Mouse (Mus musculus) forebrain, embryonic 10.5 days (tissue): ENCODE results near the gene Grcc10. TPM values are rescaled to one million over a fixed set of nuclear protein-coding genes. Genes with fewer than 3 reads are reported as not detected.

ENCODE experiments used
- DNase-seq: peaks from one replicate; pipeline ENCODE4 v3.0.0-alpha.2; 2017; ENCODE audit warnings: low spot score; ENCODE audit errors: extremely low spot score
- H3K27ac ChIP-seq: fragments of 300-500 bp; sonication (generic); 2 replicates; pipeline ENCODE4 v1.5.1; 2016; ENCODE audit warnings: mild to moderate bottlenecking
- H3K27me3 ChIP-seq: fragments of 300-500 bp; sonication (generic); 2 replicates; pipeline ENCODE4 v1.6.1; 2016; ENCODE audit warnings: mild to moderate bottlenecking; ENCODE audit not compliant: poor library complexity, severe bottlenecking
- H3K36me3 ChIP-seq: fragments of 300-500 bp; sonication (generic); replicated peaks from 2 replicates; pipeline ENCODE4 v1.6.1; 2016; ENCODE audit warnings: mild to moderate bottlenecking, moderate library complexity
- H3K4me1 ChIP-seq: fragments of 300-500 bp; sonication (generic); 2 replicates; pipeline ENCODE4 v1.6.1; 2016
- H3K4me3 ChIP-seq: fragments of 300-500 bp; sonication (generic); 2 replicates; pipeline ENCODE4 v1.5.1; 2016; ENCODE audit warnings: mild to moderate bottlenecking, moderate library complexity
- H3K9me3 ChIP-seq: fragments of 300-500 bp; sonication (generic); 2 replicates; pipeline ENCODE4 v1.6.1; 2016; ENCODE audit warnings: mild to moderate bottlenecking, moderate library complexity
- WGBS: fragments of 180-500 bp; shearing (Covaris S2); methylation state at CpG from one replicate; pipeline ENCODE4 v1.1.7; 2016; 5-methylcytosine and 5-hydroxymethylcytosine counted together
- polyA plus RNA-seq: library from polyadenylated mRNA; unstranded; fragments of >200 nt; fragmentation: Nextera tagmentation; extraction: Ambion mirVana; gene quantifications from 2 replicates; pipeline ENCODE4 v1.2.1, GENCODE M21; 2016

Grcc10 gene
- polyA plus RNA-seq, 1 experiment from 2014 or later = 415 TPM

- H3K4me1 ChIP-seq = peaks cover 56% of the 10 kb centered on the region
- DNase-seq = no peak
- peak within 1 kb of the TSS; percentile 44; the same call in 1 of the 2 replicates for H3K27ac ChIP-seq
- no peaks in the 10 kb centered on the region for H3K27me3 ChIP-seq
- 28% methylated on average over 15 of the region's 15 CpGs for WGBS
- no peaks in the 10 kb centered on the region for H3K9me3 ChIP-seq
- peak within 1 kb of the TSS; percentile 16 for H3K4me3 ChIP-seq
- peaks cover 25% of the 10 kb centered on the region for H3K36me3 ChIP-seq
Measured at GRCm38 (mm10) chr6:124738511-124739023, 2.6 kb downstream of the Grcc10 start, which contains the start of gene Ptpn6. Ptpn6 (minus strand) TSS chr6:124738714.

DNA sequence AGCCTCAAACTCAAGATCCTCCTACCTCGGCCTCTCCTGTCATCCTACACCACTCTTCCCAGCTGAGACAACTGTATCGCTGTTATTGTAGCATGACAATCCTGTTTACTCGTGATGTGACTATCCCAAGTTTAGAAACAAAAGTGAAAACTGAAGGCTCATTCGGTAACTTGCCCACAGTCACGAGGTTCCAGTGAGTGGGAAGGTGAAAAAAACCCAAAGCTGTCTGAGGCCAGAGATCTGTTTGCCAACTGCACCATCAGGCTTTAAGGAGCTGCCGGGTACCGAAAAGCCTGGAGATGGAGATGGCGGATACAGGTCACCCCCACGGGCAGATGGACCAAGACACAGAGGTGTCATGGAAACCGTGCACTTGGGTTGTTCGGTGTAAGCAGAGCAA, 4.1 kb downstream of the Grcc10 start:
- H3K36me3 ChIP-seq = peaks cover 14% of the 10 kb centered on the region; the same call in 1 of the 2 replicates
- no peak for DNase-seq
- no peak overlapping the region for H3K4me3 ChIP-seq
- H3K4me1 ChIP-seq = peaks cover 54% of the 10 kb centered on the region
- no peaks in the 10 kb centered on the region for H3K9me3 ChIP-seq
- no peaks in the 10 kb centered on the region for H3K27me3 ChIP-seq
- 92% methylated on average over 11 of the region's 11 CpGs for WGBS
- H3K27ac ChIP-seq = no peak overlapping the region

DNA sequence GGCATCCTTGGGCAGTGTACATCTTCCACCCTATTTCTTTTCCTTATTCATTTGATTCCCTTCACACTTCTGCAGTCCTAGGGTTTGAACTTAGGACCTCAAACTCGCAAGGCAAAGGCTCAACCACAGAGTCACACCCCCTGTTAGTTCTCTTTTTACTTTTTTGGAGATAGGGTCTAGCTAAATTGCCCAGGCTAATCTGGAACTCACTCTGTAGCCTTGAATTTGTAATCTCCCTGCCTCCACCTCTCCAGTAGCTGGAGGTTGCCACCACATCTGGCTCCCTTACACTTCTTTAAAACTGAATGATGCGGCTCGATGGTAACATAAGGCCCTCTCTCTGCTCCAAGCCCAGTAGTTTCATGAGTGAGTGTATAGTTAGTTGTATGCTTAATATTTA, 6.8 kb downstream of the Grcc10 start:
- DNase-seq = no peak
- no peak overlapping the region for H3K27ac ChIP-seq
- no peaks in the 10 kb centered on the region for H3K27me3 ChIP-seq
- H3K9me3 ChIP-seq = no peaks in the 10 kb centered on the region
- WGBS = 92% methylated on average over 3 of the region's 3 CpGs
- H3K36me3 ChIP-seq = peaks cover 14% of the 10 kb centered on the region; the same call in 1 of the 2 replicates
- H3K4me3 ChIP-seq = no peak overlapping the region
- peaks cover 33% of the 10 kb centered on the region for H3K4me1 ChIP-seq

DNA sequence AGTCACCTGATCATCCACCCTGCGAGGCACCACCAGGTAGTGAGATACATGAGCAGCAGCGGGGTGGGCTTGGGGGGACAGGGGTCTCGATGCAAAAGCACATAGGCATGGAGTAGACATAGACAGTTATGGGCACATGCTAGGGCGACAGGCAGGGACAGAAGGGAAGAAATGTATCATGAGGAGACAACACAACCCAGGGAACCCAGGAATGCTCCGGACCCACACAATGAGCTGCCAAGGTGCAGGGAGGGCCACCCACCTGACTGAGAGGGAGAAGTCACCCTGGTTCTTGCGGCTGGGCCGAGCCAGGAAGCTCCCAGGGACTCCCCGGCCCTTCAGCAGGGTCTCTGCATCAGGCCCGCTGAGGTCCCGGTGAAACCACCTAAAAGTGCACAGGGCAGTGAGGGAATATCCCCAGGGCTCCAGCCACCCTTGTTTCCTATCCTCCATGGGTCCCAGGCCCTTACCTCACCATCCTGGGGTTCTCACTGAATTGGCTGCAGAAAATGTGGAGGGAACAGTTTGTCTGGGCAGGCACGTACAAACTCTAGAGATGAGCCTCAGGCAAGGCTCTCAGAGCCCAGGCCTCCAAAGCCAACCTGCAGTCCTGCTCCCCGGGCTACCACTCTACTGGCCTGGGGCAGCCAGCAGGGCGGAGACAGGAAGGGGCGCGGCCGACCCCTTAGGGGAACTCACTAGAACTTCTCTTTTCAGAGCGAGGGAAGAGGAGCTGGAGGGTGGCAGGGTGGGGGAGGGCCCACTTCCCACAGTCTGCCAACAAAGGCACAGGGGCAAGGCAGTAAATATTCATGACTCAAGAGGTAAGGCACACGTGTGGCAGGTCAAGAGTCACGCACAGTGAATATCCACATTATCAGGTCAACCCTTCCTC, 8.5 kb downstream of the Grcc10 start:
- Histone ChIP-seq H3K4me1 (peaks cover 20% of the 10 kb centered on the region), H3K9me3 (no peaks in the 10 kb centered on the region), H3K27me3 (no peaks in the 10 kb centered on the region), H3K27ac (peak overlapping the region; percentile 45), H3K4me3 (no peak overlapping the region), H3K36me3 (no peaks in the 10 kb centered on the region)
- WGBS = 51% methylated on average over 19 of the region's 19 CpGs
- DNase-seq = no peak

DNA sequence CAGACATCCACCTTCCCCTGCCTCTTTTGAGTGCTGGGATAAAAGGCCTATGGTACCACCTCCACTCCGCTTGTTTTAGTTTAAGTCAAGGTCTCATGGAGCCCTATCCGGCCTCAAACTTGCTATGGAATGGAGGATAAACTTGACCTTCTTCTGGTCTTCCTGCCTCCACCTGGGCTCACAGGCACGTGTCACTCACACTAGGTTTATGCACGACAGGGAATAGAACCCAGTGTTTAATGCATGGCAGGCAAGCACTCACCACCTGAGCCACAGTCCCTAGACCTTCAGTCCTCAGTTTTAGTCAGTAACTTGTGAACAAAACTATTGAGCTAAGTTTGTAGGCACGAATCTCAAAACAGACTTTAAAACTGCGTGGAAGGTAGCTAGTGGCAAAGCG, 10.1 kb downstream of the Grcc10 start:
- Histone ChIP-seq H3K4me1 (peaks cover 15% of the 10 kb centered on the region), H3K36me3 (no peaks in the 10 kb centered on the region), H3K27ac (no peak overlapping the region), H3K9me3 (no peaks in the 10 kb centered on the region), H3K27me3 (no peaks in the 10 kb centered on the region), H3K4me3 (no peak overlapping the region)
- WGBS = 88% methylated on average over 7 of the region's 7 CpGs
- DNase-seq = no peak

DNA sequence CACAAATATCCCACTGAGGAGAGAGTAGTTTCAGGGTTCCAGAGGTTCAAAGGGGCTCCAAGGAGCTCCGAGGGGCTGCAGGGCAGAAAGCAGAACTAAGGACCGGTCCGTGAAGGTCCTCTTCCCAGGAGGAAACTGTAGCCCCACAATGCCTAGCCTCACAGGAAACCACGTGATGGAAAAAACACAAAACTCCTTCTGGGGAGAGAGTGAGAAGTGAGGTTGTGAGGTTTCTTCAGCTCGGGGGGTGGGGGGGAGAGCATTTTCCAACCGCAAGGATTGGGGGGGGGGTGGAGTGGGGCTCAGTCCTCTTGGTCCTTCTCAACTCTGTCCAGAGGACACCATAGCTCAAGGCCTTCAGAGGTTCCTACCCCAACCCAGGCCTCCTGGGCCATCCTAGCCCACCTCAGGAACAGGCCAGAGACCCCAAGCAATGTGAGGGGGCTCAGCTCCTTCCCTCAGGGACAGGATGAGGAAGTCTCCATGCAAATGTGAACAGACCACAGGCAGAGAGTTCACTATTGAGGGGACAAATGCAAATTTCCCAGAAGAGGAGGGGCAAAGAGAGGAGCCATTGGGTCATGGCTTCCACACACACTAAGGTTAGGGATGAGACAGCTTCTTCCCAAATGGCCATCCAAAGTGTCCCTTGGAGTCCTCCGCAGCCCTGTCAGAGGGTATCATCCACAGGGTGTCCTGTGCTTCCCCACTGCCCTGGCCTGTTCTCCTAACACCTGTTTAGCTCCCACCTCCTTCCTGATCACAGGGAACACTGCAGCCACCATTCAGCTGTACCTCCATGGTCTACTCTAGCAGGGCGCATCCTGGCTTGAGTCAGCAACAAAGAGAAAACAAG, 11.1 kb downstream of the Grcc10 start:
- WGBS = 88% methylated on average over 8 of the region's 8 CpGs
- H3K36me3 ChIP-seq = no peaks in the 10 kb centered on the region
- H3K27ac ChIP-seq = no peak overlapping the region
- H3K4me3 ChIP-seq = no peak overlapping the region
- H3K4me1 ChIP-seq = peaks cover 15% of the 10 kb centered on the region
- H3K9me3 ChIP-seq = no peaks in the 10 kb centered on the region
- H3K27me3 ChIP-seq = no peaks in the 10 kb centered on the region
- no peak for DNase-seq

DNA sequence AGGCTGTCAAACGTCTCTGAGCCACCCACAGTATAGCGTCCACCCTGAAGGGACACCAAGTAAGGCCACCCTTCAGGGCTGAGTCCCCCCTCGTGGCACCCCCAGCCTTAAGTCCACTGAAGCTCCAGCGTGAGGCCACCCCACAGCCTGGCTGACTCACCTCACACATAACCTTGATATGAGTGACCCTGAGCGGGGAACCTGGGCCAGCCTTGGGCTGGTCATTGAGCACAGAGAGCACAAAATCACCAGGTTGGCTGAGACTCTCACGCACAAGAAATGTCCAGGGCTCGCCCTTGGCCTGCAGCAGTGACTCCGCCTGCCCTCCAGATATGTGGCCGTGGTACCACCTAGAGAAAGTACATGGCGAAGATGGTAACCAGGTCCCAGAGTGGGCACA, 12.6 kb downstream of the Grcc10 start:
- 91% methylated on average over 10 of the region's 10 CpGs for WGBS
- Histone ChIP-seq H3K9me3 (no peaks in the 10 kb centered on the region), H3K4me1 (peaks cover 15% of the 10 kb centered on the region), H3K36me3 (no peaks in the 10 kb centered on the region), H3K27me3 (no peaks in the 10 kb centered on the region), H3K4me3 (no peak overlapping the region), H3K27ac (no peak overlapping the region)
- no peak for DNase-seq

GRCm38 (mm10) chr6:124724472-124724871, 16.7 kb downstream of the Grcc10 start:
- Histone ChIP-seq H3K4me1 (peaks cover 26% of the 10 kb centered on the region), H3K9me3 (no peaks in the 10 kb centered on the region), H3K36me3 (no peaks in the 10 kb centered on the region), H3K4me3 (no peak overlapping the region), H3K27ac (no peak overlapping the region), H3K27me3 (no peaks in the 10 kb centered on the region)
- WGBS = 92% methylated on average over 10 of the region's 10 CpGs
- no peak for DNase-seq

DNA sequence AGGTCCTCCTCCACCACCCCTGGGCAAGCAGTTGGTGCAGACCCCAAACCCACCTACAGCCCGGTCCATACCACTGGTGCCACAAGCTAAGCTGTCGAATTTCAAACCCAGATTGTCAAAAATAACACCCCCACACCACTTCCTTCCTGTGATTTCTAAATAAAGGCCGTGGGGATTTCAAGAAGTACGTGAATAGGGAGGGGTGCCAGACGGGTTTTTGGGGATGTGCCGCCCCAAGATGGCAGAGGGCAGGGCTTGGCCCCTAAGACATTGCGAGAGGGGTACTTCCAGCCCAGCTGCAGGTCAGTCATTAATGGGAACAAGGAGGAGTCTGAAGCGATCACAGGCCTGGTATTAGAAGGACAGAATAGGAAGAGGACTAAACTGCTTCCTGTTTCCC, 17.6 kb downstream of the Grcc10 start:
- no peaks in the 10 kb centered on the region for H3K9me3 ChIP-seq
- H3K27ac ChIP-seq = no peak overlapping the region
- WGBS = 82% methylated on average over 8 of the region's 8 CpGs
- peaks cover 35% of the 10 kb centered on the region for H3K4me1 ChIP-seq
- H3K36me3 ChIP-seq = no peaks in the 10 kb centered on the region
- DNase-seq = no peak
- no peak overlapping the region for H3K4me3 ChIP-seq
- no peaks in the 10 kb centered on the region for H3K27me3 ChIP-seq

DNA sequence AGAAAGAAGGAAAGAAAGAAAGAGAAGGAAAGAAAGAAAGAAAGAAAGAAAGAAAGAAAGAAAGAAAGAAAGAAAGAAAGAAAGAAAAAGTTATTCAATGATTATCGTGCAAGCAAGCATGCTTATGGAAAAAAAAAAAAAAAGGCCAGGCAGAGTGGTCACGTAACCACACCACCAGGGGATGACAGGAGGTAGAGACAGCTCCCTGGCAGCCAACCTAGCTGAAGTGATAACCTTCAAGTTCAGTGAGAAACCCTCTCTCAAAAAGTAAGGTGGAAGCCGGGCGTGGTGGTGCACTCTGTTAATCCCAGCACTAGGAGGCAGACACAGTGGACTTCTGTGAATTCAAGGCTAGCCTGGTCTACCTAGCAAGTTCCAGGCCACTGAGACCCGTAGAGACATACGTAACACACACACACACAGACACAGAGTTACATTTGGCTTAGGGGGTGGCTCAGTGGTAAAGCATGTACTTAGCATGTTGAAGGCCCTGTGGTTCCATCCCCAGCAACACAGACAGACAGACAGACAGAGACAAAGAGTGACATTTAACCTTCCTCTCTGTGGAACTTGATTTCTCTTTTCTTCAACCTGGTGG, 18.2 kb downstream of the Grcc10 start:
- H3K27me3 ChIP-seq = no peaks in the 10 kb centered on the region
- H3K4me3 ChIP-seq = no peak overlapping the region
- no peaks in the 10 kb centered on the region for H3K9me3 ChIP-seq
- 84% methylated on average over 6 of the region's 6 CpGs for WGBS
- no peak for DNase-seq
- peaks cover 33% of the 10 kb centered on the region for H3K4me1 ChIP-seq
- H3K36me3 ChIP-seq = peaks cover 4% of the 10 kb centered on the region
- H3K27ac ChIP-seq = no peak overlapping the region

DNA sequence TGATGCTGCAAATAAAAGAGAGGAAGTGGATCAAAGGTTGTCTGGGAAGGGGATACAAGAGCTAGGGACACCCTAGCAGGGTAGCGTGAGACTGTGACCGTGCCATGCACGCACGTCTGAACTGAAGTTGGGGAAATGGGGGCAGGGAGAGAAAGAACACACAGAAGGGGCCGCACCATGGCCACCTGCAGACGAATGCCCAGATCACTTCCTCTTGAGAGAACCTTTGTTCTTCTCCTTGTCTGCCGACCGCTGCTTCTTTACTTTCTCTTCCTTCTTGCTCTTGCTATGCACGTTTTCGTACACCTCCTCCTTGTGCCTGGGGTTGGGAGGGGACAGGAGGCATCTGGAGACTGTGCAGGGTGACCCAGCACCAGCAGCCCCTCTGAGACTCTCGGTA, 20.3 kb downstream of the Grcc10 start:
- H3K27ac ChIP-seq = peak overlapping the region; percentile 56

GRCm38 (mm10) chr6:124719354-124719978, 21.7 kb downstream of the Grcc10 start:
- DNase-seq = no peak
- peaks cover 30% of the 10 kb centered on the region for H3K4me1 ChIP-seq
- no peaks in the 10 kb centered on the region for H3K9me3 ChIP-seq
- H3K36me3 ChIP-seq = peaks cover 39% of the 10 kb centered on the region
- no peaks in the 10 kb centered on the region for H3K27me3 ChIP-seq
- peak overlapping the region; percentile 23 for H3K4me3 ChIP-seq
- H3K27ac ChIP-seq = peak overlapping the region; percentile 67; the same call in 1 of the 2 replicates
- WGBS = 73% methylated on average over 7 of the region's 7 CpGs

More for the DNA sequence above, 20.3 kb downstream of the Grcc10 start:
- Histone ChIP-seq H3K36me3 (peaks cover 25% of the 10 kb centered on the region), H3K4me1 (peaks cover 30% of the 10 kb centered on the region), H3K27me3 (no peaks in the 10 kb centered on the region), H3K9me3 (no peaks in the 10 kb centered on the region), H3K4me3 (no peak overlapping the region)
- WGBS = 72% methylated on average over 11 of the region's 11 CpGs
- no peak for DNase-seq
